Mouse (Mus musculus): ENCODE results near the gene Rps21. TPM values are rescaled to one million over a fixed set of nuclear protein-coding genes. Genes with fewer than 3 reads are reported as not detected.

Gene Rps21
- total RNA-seq, 2 experiments from 2014 or later, result 460 to 507 TPM

GRCm38 (mm10) chr2:180228060-180228458 lies 29.1 kb upstream of the Rps21 start:
- no peak for DNase-seq
- intact Hi-C loops (cut with DNase I), result no loop called here

GRCm38 (mm10) chr2:180228592-180228991 lies 28.6 kb upstream of the Rps21 start:
- intact Hi-C loops (cut with DNase I), result no loop called here
- DNase-seq, result peak; percentile 53 to 60

- intact Hi-C loops (cut with DNase I), result no loop called here
- no peak for DNase-seq
Measured at GRCm38 (mm10) chr2:180229129-180229528, 28.0 kb upstream of the Rps21 start.

- intact Hi-C loops (cut with DNase I), result no loop called here
- no peak for DNase-seq
Measured at GRCm38 (mm10) chr2:180230482-180230881, 26.7 kb upstream of the Rps21 start.

GRCm38 (mm10) chr2:180233101-180233904 lies 23.9 kb upstream of the Rps21 start:
- intact Hi-C loops (cut with DNase I), result no loop called here
- no peak for DNase-seq

- intact Hi-C loops (cut with DNase I), result no loop called here
- no peak for DNase-seq
Measured at GRCm38 (mm10) chr2:180234353-180234752, 22.8 kb upstream of the Rps21 start.

GRCm38 (mm10) chr2:180234980-180235379 lies 22.2 kb upstream of the Rps21 start:
- intact Hi-C loops (cut with DNase I), result no loop called here
- no peak for DNase-seq

- DNase-seq, result no peak
- intact Hi-C loops (cut with DNase I), result no loop called here
Measured at GRCm38 (mm10) chr2:180235788-180236187, 21.4 kb upstream of the Rps21 start.

GRCm38 (mm10) chr2:180236500-180236899 lies 20.7 kb upstream of the Rps21 start:
- intact Hi-C loops (cut with DNase I), result no loop called here
- DNase-seq, result no peak

GRCm38 (mm10) chr2:180236930-180237329 lies 20.2 kb upstream of the Rps21 start:
- no peak for DNase-seq
- intact Hi-C loops (cut with DNase I), result no loop called here

GRCm38 (mm10) chr2:180237601-180238345 lies 19.4 kb upstream of the Rps21 start:
- no peak for DNase-seq
- intact Hi-C loops (cut with DNase I), result no loop called here

- intact Hi-C loops (cut with DNase I), result no loop called here
- DNase-seq, result no peak
Measured at GRCm38 (mm10) chr2:180238591-180238990, 18.6 kb upstream of the Rps21 start.

- intact Hi-C loops (cut with DNase I), result no loop called here
Measured at GRCm38 (mm10) chr2:180243108-180243507, 14.1 kb upstream of the Rps21 start.

GRCm38 (mm10) chr2:180247916-180248315 lies 9.3 kb upstream of the Rps21 start:
- intact Hi-C loops (cut with DNase I), result no loop called here
- no peak for DNase-seq

More at GRCm38 (mm10) chr2:180243108-180243507, 14.1 kb upstream of the Rps21 start:
- no peak for DNase-seq

- DNase-seq, result no peak
- intact Hi-C loops (cut with DNase I), result no loop called here
Measured at GRCm38 (mm10) chr2:180248947-180249660, 8.1 kb upstream of the Rps21 start.

GRCm38 (mm10) chr2:180250930-180251611 lies 6.1 kb upstream of the Rps21 start:
- intact Hi-C loops (cut with DNase I), result loop anchor here (2.0 to 10.0 kb wide), 3 partner anchors 42 to 336 kb away; no protein-coding TSS in a partner anchor

GRCm38 (mm10) chr2:180251838-180252237 lies 5.3 kb upstream of the Rps21 start:
- intact Hi-C loops (cut with DNase I), result loop anchor here (2.0 to 10.0 kb wide), 3 partner anchors 43 to 337 kb away; no protein-coding TSS in a partner anchor
- no peak for DNase-seq

More at GRCm38 (mm10) chr2:180250930-180251611, 6.1 kb upstream of the Rps21 start:
- peak; percentile 80 to 89 for DNase-seq

- intact Hi-C loops (cut with DNase I), result loop anchor here (10.0 kb wide), 1 partner anchor 340 kb away; no protein-coding TSS in a partner anchor
- no peak for DNase-seq
Measured at GRCm38 (mm10) chr2:180254436-180255209, 2.6 kb upstream of the Rps21 start.

- DNase-seq, result no peak
- intact Hi-C loops (cut with DNase I), result loop anchor here (10.0 kb wide), 1 partner anchor 341 kb away; no protein-coding TSS in a partner anchor
Measured at GRCm38 (mm10) chr2:180255701-180256100, 1.5 kb upstream of the Rps21 start.
